Mouse (Mus musculus): ENCODE measurements around the gene Chmp6. TPM values are rescaled to one million over a fixed set of nuclear protein-coding genes. Genes with fewer than 3 reads are reported as not detected.
A peak's percentile ranks its signal among the peaks of the same experiment; 100 is the strongest.

Gene Chmp6
- total RNA-seq, 2 experiments from 2014 or later: 34.7 to 40.0 TPM

- no peak for DNase-seq
These were observed 24.0 kb downstream of the Chmp6 start for GRCm38 (mm10) chr11:119937216-119937615.

- no peak for DNase-seq
These were observed 24.7 kb downstream of the Chmp6 start for GRCm38 (mm10) chr11:119937772-119938502.

- no peak for DNase-seq
These were observed 26.0 kb downstream of the Chmp6 start for GRCm38 (mm10) chr11:119939073-119939710.

GRCm38 (mm10) chr11:119939711-119940106, 26.5 kb downstream of the Chmp6 start:
- no peak for DNase-seq

- DNase-seq: no peak
These were observed 26.9 kb downstream of the Chmp6 start for GRCm38 (mm10) chr11:119940142-119940541.

GRCm38 (mm10) chr11:119941794-119942193, 28.6 kb downstream of the Chmp6 start:
- DNase-seq: no peak

GRCm38 (mm10) chr11:119942201-119942726, 29.0 kb downstream of the Chmp6 start:
- no peak for DNase-seq

- DNase-seq: peak; percentile 100
These were observed 29.6 kb downstream of the Chmp6 start, which contains the start of gene Baiap2 for GRCm38 (mm10) chr11:119942727-119943427. Gene Baiap2 (plus strand): TSS chr11:119942763.

GRCm38 (mm10) chr11:119943428-119943988, 30.3 kb downstream of the Chmp6 start:
- DNase-seq: peak; percentile 50

GRCm38 (mm10) chr11:119945343-119945742, 32.1 kb downstream of the Chmp6 start:
- peak; percentile 51 for DNase-seq

GRCm38 (mm10) chr11:119947426-119947825, 34.2 kb downstream of the Chmp6 start:
- DNase-seq: no peak

GRCm38 (mm10) chr11:119947897-119948296, 34.7 kb downstream of the Chmp6 start:
- DNase-seq: no peak

GRCm38 (mm10) chr11:119948305-119948704, 35.1 kb downstream of the Chmp6 start:
- DNase-seq: no peak

GRCm38 (mm10) chr11:119948803-119949202, 35.6 kb downstream of the Chmp6 start:
- DNase-seq: peak; percentile 49

- no peak for DNase-seq
These were observed 37.3 kb downstream of the Chmp6 start for GRCm38 (mm10) chr11:119950535-119950934.

- DNase-seq: no peak
These were observed 38.1 kb downstream of the Chmp6 start for GRCm38 (mm10) chr11:119951326-119951725.

- peak; percentile 75 for DNase-seq
These were observed 39.4 kb downstream of the Chmp6 start for GRCm38 (mm10) chr11:119952429-119953224.

GRCm38 (mm10) chr11:119954233-119954632, 41.0 kb downstream of the Chmp6 start:
- no peak for DNase-seq

GRCm38 (mm10) chr11:119954749-119955337, 41.6 kb downstream of the Chmp6 start:
- DNase-seq: no peak

GRCm38 (mm10) chr11:119955432-119955831, 42.2 kb downstream of the Chmp6 start:
- no peak for DNase-seq

- no peak for DNase-seq
These were observed 43.3 kb downstream of the Chmp6 start for GRCm38 (mm10) chr11:119956590-119956989.
